Mouse (Mus musculus) frontal cortex, adult 2 months (tissue): ENCODE data around the gene Prss16. TPM values are rescaled to one million over a fixed set of nuclear protein-coding genes. Genes with fewer than 3 reads are reported as not detected.

Source experiments
- DNase-seq, 2 experiments: peaks; one replicate each; pipeline ENCODE4 v3.0.0; 2022; ENCODE audit warnings: low spot score in 1 of 2; ENCODE audit errors: extremely low spot score in 1 of 2
- polyA plus RNA-seq: library from polyadenylated mRNA; depleted of rRNA; stranded (reverse); fragments of >200 nt; gene quantifications from 2 replicates; pipeline ENCODE4 v1.2.3, GENCODE M21; 2012; rRNA removed

Gene Prss16
- 0.56 and 1.4 TPM in 2 replicates for polyA plus RNA-seq

GRCm38 (mm10) chr13:22009642-22010041 is at the start of gene Prss16:
Gene Prss16 (minus strand): TSS chr13:22009742.
- no peak for DNase-seq

DNA sequence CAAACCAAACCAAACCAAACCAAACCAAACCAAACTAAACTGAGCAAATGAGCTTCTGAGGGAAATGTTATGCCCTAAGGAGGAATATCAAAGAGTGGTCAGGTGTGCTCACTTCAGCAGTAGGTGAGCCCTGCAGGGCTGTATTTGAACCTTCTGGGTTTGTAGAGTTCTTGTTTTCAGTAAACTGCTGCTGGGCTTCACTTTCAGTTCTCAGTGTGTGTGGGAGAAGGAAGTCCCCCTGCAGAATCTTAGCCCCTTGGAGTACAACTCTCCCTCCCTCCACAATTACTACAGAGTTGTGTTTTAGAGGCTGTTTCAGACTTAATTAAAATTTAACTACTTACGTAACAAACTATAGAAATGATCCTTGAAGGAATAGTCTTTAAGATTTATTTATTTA is 44.2 kb upstream of the Prss16 start:
- no peak for DNase-seq

- DNase-seq = no peak
Measured at GRCm38 (mm10) chr13:22051523-22051859, 41.9 kb upstream of the Prss16 start.

GRCm38 (mm10) chr13:22050591-22051522 is 41.3 kb upstream of the Prss16 start:
- peak; percentile 70 to 93 for DNase-seq

DNA sequence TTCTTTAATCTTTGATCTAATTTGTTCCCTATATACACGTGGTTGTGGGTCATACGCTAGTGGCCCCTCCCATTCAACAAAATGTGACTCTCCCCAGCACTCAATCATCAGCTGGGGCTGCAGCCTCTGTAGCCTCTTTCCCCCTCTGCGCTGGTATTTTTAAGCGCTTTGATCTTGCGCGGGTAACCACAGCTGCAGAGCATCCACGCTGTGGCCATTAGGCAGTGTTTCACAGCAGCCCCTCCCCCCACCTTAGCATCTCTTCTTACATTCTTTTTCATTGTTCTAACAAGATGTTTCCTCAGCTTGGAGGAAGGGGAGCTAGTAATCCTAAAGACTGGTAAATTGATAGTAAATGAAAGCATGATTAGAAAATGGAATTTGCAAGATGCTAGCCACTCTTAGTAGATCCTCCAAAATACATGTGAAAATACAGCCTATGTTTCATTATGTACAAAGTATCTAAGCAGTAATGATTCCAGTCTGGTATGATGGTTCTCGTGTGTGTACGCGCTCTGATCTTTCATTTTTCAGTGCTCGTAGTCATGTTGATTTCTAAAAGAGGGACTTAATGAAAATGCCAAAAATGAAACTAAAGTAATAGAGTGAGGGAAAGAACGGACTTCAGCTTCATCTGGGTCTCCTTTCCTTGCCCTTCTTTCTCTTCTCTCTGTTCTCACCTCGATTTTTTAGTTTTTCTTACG is 40.3 kb upstream of the Prss16 start:
- DNase-seq = peak in 1 of 2 experiments; percentile 40

DNA sequence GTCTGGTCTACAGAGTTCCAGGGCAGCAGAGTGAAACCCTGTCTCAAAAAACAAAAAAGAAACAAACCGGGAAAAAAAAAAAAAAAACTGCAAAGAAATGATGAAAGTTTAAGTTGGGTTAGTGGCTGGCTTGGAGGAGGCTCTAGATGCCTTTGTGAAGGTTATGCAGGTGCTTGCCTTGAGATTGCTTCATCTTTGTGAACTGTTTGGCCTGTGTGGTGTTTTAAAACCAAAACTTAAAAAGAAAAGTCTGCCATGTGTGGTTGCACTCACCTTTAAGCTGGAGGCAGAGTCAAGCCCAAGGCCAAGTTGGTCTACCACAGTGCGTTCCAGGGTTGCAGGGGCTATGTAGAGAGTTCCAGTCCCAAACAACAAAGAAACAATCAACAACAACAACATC is 39.5 kb upstream of the Prss16 start:
- no peak for DNase-seq

DNA sequence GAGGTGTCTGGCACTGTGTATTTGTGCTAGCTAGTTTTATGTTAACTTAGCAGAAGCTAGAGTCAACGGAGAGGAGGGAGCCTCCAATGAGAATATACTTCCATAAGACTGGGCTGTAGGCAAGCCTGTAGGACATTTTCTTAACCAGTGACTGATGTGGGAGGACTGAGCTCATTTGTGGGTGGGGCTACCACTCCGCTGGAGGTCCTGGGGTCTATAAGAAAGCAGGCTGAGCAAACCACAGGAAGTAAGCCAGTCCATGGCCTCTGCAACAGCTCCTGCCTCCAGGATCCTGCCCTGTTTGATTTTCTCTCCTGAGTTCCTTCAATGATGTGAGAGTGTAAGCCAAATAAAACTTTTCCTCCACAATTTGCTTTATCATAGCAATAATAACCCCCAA is 35.8 kb upstream of the Prss16 start:
- no peak for DNase-seq

- DNase-seq = no peak
Measured at GRCm38 (mm10) chr13:22044432-22045155, 35.1 kb upstream of the Prss16 start.

DNA sequence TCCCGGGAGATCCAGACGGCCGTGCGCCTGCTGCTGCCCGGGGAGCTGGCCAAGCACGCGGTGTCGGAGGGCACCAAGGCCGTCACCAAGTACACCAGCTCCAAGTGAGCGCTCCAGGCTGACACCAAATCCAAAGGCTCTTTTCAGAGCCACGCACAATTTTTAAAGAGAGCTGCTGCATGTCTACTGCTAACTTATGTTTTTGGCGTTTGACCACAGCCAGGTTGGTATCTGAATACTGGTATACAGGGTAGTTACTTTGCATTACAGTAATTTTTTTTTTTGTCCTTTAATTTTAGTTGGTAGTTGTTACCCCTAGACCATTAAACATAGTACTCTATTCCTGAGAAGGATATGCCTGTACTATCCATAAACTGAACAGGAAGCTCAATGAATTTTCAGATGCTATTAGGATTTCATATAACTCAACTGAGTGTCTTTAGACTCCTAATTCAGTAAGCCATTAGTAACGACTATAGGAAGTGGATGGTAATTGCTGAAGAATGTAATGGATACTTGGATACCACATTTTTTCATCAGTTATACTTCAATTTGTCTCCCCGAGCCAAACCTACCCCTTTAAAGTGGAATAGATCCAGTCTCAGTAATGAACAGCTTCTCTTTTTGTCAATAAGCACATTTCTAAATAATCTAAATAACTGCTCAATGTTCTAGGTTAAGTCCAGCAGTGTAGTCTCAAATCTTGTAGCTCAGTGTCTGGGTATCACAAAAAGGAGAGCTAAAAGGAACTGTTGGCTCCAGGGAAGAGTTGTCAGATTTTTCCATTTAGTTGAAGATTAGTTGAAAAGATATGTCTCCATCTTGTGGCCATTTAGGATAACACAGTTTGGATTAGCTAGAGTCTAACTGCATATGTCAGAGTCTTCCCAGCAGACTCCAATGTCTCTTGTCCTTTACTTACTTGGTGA is 34.2 kb upstream of the Prss16 start:
- peak in 1 of 2 experiments; percentile 80 for DNase-seq

GRCm38 (mm10) chr13:22042568-22043502 is 33.3 kb upstream of the Prss16 start, which contains the start of the genes Hist1h2ag and Hist1h2bj:
Gene Hist1h2ag (minus strand): TSS chr13:22042944.
Gene Hist1h2bj (plus strand): TSS chr13:22043214.
- DNase-seq = peak; percentile 96 to 98

DNA sequence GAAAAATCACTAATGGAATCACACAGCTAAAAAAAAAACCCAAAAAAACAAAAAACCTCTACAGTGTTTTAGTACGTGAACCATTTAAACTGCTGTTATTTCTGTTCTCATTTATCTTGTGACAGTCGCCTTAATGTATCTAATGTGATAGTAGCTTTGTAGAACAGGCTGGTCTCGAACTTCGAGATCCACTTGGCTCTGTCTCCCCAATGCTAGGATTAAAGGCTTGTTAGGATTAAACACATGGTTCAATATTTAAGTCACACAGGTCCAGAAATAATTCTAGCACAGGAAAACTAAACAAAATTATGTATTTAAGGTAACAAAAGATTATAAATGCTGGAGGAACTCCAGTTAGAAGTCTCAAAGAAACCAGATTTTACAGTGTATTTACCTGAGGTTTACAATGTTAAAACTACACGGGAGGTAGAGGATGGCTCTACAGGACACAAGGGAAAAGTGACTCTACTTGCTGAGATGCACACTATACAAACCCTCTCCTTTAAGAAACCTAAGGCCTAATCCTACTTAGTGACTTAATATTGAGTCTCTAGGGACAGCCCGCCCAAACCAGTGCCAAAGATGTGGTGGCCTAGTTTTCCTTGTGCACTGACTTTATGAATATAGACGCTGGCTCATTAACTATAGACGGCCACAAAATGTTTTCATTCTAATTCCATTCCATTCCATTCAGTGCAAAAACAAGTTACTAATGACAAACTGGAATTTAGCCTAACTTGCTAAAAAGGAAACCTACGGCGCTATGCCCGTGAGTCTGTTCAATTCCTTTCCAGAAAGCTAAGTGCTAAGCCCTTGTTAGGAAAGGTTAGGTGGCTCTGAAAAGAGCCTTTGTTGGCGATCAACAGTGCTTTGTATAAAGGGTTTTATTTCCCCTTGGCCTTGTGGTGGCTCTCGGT is 32.4 kb upstream of the Prss16 start:
- DNase-seq = no peak

GRCm38 (mm10) chr13:22041142-22041536 is 31.6 kb upstream of the Prss16 start, which contains the start of gene Hist1h4i:
Gene Hist1h4i (minus strand): TSS chr13:22041362.
- peak; percentile 95 to 99 for DNase-seq

DNA sequence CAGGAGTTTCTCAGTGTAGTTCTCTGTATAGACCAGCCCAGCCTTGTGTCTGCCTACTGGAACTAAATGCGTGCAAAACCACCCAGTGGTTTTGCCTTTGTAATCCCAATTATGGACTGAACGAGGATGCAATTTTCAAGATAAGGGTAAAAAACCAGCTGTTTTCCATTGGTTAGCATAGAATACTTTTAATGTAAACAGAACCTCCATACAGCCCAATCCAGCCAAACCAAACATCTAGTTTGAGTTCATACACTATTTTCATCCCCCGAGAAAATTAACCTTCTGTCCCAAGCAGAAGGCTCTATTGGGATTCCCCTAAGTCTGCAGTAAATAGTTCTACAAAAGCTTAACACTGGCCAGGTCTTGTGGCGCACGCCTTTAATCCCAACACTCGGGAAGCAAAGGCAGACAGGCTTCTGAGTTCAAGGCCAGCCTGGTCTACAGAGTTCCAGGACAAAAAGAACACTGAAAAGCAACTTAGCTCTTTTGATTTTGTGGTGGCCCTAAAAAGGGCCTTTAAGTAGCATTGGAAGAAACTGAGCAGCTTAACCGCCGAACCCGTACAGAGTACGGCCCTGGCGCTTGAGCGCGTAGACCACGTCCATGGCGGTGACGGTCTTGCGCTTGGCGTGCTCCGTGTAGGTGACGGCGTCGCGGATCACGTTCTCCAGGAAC is 31.1 kb upstream of the Prss16 start:
- no peak for DNase-seq

GRCm38 (mm10) chr13:22039951-22040463 is 30.5 kb upstream of the Prss16 start:
- no peak for DNase-seq

- no peak for DNase-seq
Measured at GRCm38 (mm10) chr13:22039364-22039763, 29.8 kb upstream of the Prss16 start.

- DNase-seq = no peak
Measured at GRCm38 (mm10) chr13:22037415-22037814, 27.9 kb upstream of the Prss16 start.

GRCm38 (mm10) chr13:22036986-22037385 is 27.4 kb upstream of the Prss16 start:
- no peak for DNase-seq
